Mouse (Mus musculus) embryonic fibroblast, embryonic 13.5 days (primary cell): ENCODE results near the gene Elane.

Source experiments
- CTCF ChIP-seq: IDR thresholded peaks from 2 replicates; pipeline ENCODE4 v1.5.1; 2011; ENCODE audit warnings: mild to moderate bottlenecking, control low read depth, low read length, moderate library complexity, borderline replicate concordance; ENCODE audit not compliant: insufficient read depth
- POLR2A ChIP-seq: IDR thresholded peaks from 2 replicates; pipeline ENCODE4 v1.6.1; 2011; ENCODE audit warnings: low read depth, mild to moderate bottlenecking, control low read depth, low read length, moderate library complexity

- TF ChIP-seq CTCF (no peak), POLR2A (no peak)
Observed at GRCm38 (mm10) chr10:79896814-79897213, 10.8 kb downstream of the Elane start.
